Mouse (Mus musculus) neural tube, embryonic 15.5 days (tissue): Measurements from ENCODE around the gene Gm21983. TPM values are rescaled to one million over a fixed set of nuclear protein-coding genes. Genes with fewer than 3 reads are reported as not detected.

Experiments used
- ATAC-seq: fragments of 200-750 bp; cut with Nextera tagmentation; 2 replicates; pipeline ENCODE4 v1.8.0; 2017; ENCODE audit warnings: mild to moderate bottlenecking, moderate TSS enrichment, moderate library complexity; ENCODE audit not compliant: low FRiP score
- H3K27ac ChIP-seq: fragments of 300-500 bp; sonication (generic); replicated peaks from 2 replicates; pipeline ENCODE4 v1.5.1; 2015; ENCODE audit warnings: mild to moderate bottlenecking, inconsistent platforms
- H3K27me3 ChIP-seq: fragments of 300-500 bp; sonication (generic); replicated peaks from 2 replicates; pipeline ENCODE4 v1.6.1; 2015; ENCODE audit warnings: inconsistent platforms
- H3K36me3 ChIP-seq: fragments of 300-500 bp; sonication (generic); 2 replicates; pipeline ENCODE4 v1.6.1; 2015; ENCODE audit warnings: inconsistent platforms
- H3K4me1 ChIP-seq: fragments of 300-500 bp; sonication (generic); 2 replicates; pipeline ENCODE4 v1.6.1; 2015; ENCODE audit warnings: inconsistent platforms
- H3K4me2 ChIP-seq: fragments of 300-500 bp; sonication (generic); 2 replicates; pipeline ENCODE4 v1.6.1; 2015; ENCODE audit warnings: inconsistent platforms, mild to moderate bottlenecking, moderate library complexity
- H3K4me3 ChIP-seq: fragments of 300-500 bp; sonication (generic); replicated peaks from 2 replicates; pipeline ENCODE4 v1.5.1; 2015; ENCODE audit warnings: mild to moderate bottlenecking, inconsistent platforms
- H3K9ac ChIP-seq: fragments of 300-500 bp; sonication (generic); replicated peaks from 2 replicates; pipeline ENCODE4 v1.6.1; 2015; ENCODE audit warnings: mild to moderate bottlenecking, inconsistent platforms
- H3K9me3 ChIP-seq: fragments of 300-500 bp; sonication (generic); replicated peaks from 2 replicates; pipeline ENCODE4 v1.6.1; 2016; ENCODE audit warnings: inconsistent platforms
- WGBS: fragments of 180-500 bp; shearing (Covaris S2); methylation state at CpG from one replicate; pipeline ENCODE4 v1.1.7; 2015; ENCODE audit warnings: mixed read lengths; 5-methylcytosine and 5-hydroxymethylcytosine counted together
- polyA plus RNA-seq: library from polyadenylated mRNA; unstranded; fragments of >200 nt; fragmentation: Nextera tagmentation; extraction: Ambion mirVana; gene quantifications from 2 replicates; pipeline ENCODE4 v1.2.1, GENCODE M21; 2015

Gm21983 gene
- polyA plus RNA-seq, 1 experiment from 2014 or later = 0.90 TPM

DNA sequence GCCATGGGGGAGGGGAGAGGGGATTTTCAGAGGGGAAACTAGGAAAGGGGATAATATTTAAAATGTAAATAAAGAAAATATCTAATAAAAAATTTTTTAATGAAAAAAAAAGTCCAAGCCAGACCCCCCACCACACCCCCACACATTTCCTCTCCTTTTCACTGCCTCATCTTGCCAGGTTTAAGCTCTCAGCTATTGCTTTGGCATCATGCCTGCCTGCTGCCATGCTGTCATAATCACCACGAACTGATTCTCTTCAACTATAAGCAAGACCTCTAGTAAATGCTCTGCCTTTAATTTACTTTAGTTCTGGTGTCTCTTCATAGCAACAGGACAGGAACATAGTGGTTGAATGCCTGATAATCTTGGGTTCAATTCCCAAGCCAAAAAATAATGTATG is 1.6 kb upstream of the Gm21983 start:
- H3K4me1 ChIP-seq = peaks cover 19% of the 10 kb centered on the region
- H3K4me3 ChIP-seq = no peak overlapping the region
- H3K4me2 ChIP-seq = no peak overlapping the region
- 93% methylated on average over 1 of the region's 1 CpGs for WGBS
- ATAC-seq = no peak
- H3K36me3 ChIP-seq = peaks cover 40% of the 10 kb centered on the region
- H3K27ac ChIP-seq = no peak overlapping the region
- H3K27me3 ChIP-seq = no peaks in the 10 kb centered on the region
- no peaks in the 10 kb centered on the region for H3K9me3 ChIP-seq
- no peak overlapping the region for H3K9ac ChIP-seq

DNA sequence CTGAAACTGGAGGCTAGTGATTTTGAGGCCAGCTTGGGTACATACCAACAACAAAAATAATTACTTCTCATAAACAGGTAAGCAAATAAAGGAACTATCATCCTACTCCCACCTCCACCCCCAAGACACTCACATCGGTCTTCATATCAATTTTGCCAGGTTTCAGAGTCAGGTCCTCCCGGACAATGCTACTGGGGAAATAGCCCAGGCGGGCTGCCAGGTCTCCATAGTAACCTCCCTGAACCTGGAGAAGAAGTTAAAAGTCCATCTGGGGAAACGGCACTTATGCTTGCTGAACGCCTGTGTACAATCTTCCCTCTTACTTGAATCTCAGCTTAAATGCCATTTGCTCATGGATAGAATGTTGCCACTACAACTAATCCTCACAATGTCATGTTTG is 850 bp downstream of the Gm21983 start:
- H3K4me2 ChIP-seq = peak overlapping the region; percentile 60
- WGBS = 36% methylated on average over 5 of the region's 5 CpGs
- H3K27me3 ChIP-seq = no peaks in the 10 kb centered on the region
- H3K9ac ChIP-seq = no peak overlapping the region
- H3K4me1 ChIP-seq = peaks cover 21% of the 10 kb centered on the region
- no peak for ATAC-seq
- H3K36me3 ChIP-seq = peaks cover 23% of the 10 kb centered on the region
- peak overlapping the region; percentile 77 for H3K4me3 ChIP-seq
- H3K9me3 ChIP-seq = no peaks in the 10 kb centered on the region
- H3K27ac ChIP-seq = peak overlapping the region; percentile 95

DNA sequence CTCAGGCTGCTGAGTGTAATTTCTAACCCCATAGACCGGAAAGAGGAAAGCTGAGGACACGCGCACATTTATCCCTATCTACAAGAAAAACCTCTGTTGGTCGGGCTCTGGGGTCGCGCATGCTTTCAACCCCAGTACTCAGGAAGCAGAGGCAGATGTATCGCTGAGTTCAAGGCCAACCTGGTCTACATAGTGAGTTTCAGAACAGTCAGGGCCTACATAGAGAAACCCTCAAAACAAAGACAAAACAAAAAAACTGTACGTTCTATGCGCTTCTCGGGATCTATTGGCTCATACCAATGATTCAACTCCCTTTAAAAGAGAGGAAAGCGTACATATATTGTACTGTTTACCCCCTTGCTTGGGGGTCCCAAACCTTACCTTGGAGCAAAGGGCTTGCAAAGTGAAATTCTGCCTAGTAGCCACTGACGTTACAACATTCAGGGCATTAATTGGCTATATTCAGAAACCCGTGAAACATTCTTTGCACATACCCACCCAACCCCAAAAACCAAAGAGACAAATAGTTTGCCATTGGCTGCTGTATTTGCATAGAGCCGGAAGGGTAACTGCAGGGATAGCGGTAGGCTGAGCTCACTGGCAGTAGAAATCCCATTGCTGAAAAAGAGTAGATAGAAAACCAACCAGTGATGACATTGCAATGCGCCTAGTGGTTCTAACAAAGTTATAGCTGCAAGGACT is 1.5 kb downstream of the Gm21983 start:
- peak overlapping the region; percentile 95 for H3K27ac ChIP-seq
- H3K36me3 ChIP-seq = peaks cover 24% of the 10 kb centered on the region
- H3K27me3 ChIP-seq = no peaks in the 10 kb centered on the region
- WGBS = 48% methylated on average over 16 of the region's 16 CpGs
- H3K4me3 ChIP-seq = peak overlapping the region; percentile 77
- ATAC-seq = no peak
- 0 out of 2 replicates have a peak overlapping the region, but pooled peaks have one; percentile 33 for H3K9ac ChIP-seq
- no peaks in the 10 kb centered on the region for H3K9me3 ChIP-seq
- peak overlapping the region; percentile 60 for H3K4me2 ChIP-seq
- H3K4me1 ChIP-seq = peaks cover 21% of the 10 kb centered on the region

DNA sequence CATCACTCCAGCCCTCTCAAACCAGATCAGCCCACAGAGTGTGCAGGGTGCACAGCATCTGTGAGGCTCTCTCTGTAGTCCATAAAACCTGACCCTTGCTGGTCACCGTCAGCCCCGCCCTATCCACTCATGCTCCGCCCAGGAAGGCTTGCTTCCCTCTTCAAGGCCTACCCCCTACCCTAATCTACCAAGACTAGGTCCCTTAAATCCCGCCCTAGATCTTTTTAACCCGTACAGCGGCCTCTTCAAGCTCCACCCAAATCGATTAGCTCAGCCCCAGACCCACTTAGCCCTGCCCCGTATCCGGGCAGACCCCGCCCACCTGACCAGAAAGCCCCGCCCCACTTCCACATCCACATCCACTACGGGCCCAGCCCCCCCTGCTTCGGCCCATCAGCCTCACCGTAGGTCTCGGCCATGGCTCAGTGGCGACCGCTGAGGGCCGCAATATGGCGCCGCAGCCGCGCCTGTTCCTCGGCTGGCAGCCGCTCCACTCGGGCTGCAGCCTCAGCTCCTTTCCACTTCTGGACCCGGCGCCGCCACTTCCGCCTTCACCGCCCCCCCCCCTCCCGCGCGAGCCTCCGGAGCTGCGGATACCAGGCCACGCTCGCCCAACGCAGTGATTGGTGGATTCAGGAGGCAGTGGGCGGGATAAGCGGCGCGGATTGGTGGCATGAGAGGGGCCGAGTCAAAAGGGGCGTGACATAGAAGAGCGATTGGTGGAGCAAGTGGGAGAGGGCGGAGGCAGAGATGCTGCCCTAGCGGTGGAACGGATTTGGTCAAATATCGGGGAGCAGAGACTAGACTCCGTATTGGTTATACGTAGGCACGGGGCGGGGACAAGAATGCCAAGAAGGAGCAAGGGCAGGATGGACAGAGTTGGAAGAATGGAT is 2.3 kb downstream of the Gm21983 start, which contains the start of gene Rab4b:
TSS of gene Rab4b (minus strand) at position 573 of the 893 bp plus-strand sequence.
- no peaks in the 10 kb centered on the region for H3K27me3 ChIP-seq
- WGBS = under 1% methylated on average over 53 of the region's 53 CpGs
- peak; percentile 97 for ATAC-seq

GRCm38 (mm10) chr7:27177942-27178323 is 3.0 kb downstream of the Gm21983 start:
- Histone ChIP-seq H3K4me2 (peak overlapping the region; percentile 58), H3K9ac (peak overlapping the region; percentile 66), H3K27me3 (no peaks in the 10 kb centered on the region), H3K4me3 (peak overlapping the region; percentile 77), H3K36me3 (peaks cover 26% of the 10 kb centered on the region), H3K27ac (peak overlapping the region; percentile 95), H3K9me3 (no peaks in the 10 kb centered on the region), H3K4me1 (peaks cover 21% of the 10 kb centered on the region)
- WGBS = 24% methylated on average over 4 of the region's 4 CpGs
- ATAC-seq = peak; percentile 11

More for the DNA sequence above, 2.3 kb downstream of the Gm21983 start, which contains the start of gene Rab4b:
- Histone ChIP-seq H3K36me3 (peaks cover 26% of the 10 kb centered on the region), H3K27ac (peak within 1 kb of the TSS; percentile 95), H3K4me3 (peak within 1 kb of the TSS; percentile 77), H3K9ac (peak within 1 kb of the TSS; percentile 66), H3K9me3 (no peaks in the 10 kb centered on the region), H3K4me1 (peaks cover 21% of the 10 kb centered on the region), H3K4me2 (peak within 1 kb of the TSS; percentile 60)

DNA sequence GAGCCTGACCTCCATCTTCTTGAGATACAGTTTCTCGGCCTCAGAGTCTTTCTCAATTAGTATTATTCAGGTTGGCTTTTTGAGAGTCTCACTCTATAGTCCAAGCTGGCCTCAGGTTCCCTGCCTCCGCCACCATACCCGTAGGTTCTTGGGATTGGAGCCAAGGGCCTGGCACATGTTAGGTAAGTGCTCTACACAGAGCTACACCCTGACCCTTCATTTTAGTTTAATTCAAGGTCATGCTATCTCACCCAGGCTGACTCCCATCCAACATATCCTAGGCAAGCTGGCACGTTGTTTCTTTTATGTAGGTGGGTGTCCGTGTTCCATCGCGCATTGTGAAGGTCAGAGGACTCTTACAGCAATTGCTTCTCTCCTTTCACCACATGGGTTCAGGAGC is 6.0 kb downstream of the Gm21983 start:
- Histone ChIP-seq H3K36me3 (peaks cover 52% of the 10 kb centered on the region), H3K4me3 (no peak overlapping the region), H3K27me3 (no peaks in the 10 kb centered on the region), H3K4me1 (peaks cover 18% of the 10 kb centered on the region), H3K9me3 (no peaks in the 10 kb centered on the region), H3K27ac (no peak overlapping the region), H3K4me2 (no peak overlapping the region), H3K9ac (no peak overlapping the region)
- WGBS = 95% methylated on average over 7 of the region's 7 CpGs
- no peak for ATAC-seq

DNA sequence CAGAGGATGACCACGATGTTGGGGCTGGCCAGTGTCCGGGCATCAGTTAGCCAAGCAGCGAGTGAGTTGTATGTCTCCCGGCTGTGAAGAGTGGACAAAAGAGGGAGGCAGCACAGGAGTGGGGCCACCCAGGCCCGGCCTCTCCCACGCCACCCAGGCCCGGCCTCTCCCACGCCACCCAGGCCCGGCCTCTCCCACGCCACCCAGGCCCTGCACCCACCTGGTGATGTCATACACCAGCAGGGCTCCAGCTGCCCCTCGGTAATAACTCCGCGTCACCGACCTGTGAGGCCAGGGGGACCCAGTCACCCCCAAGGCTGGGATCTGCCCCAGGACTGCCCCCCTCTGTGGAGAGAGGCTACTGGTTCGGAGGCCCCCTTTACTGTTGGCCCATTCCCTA is 6.4 kb downstream of the Gm21983 start:
- Histone ChIP-seq H3K36me3 (peaks cover 52% of the 10 kb centered on the region), H3K27me3 (no peaks in the 10 kb centered on the region), H3K4me2 (no peak overlapping the region), H3K4me3 (no peak overlapping the region), H3K9ac (no peak overlapping the region), H3K9me3 (no peaks in the 10 kb centered on the region), H3K27ac (no peak overlapping the region), H3K4me1 (peaks cover 14% of the 10 kb centered on the region)
- 97% methylated on average over 15 of the region's 15 CpGs for WGBS
- ATAC-seq = no peak

- Histone ChIP-seq H3K36me3 (peaks cover 51% of the 10 kb centered on the region), H3K27me3 (no peaks in the 10 kb centered on the region), H3K9me3 (no peaks in the 10 kb centered on the region), H3K9ac (no peak overlapping the region), H3K27ac (no peak overlapping the region), H3K4me1 (peaks cover 9% of the 10 kb centered on the region), H3K4me3 (no peak overlapping the region), H3K4me2 (no peak overlapping the region)
- WGBS = 92% methylated on average over 3 of the region's 3 CpGs
- ATAC-seq = no peak
Observed at GRCm38 (mm10) chr7:27170981-27171380, 9.9 kb downstream of the Gm21983 start.

GRCm38 (mm10) chr7:27168371-27168770 is 12.5 kb downstream of the Gm21983 start:
- H3K4me3 ChIP-seq = no peak overlapping the region
- H3K4me1 ChIP-seq = peaks cover 34% of the 10 kb centered on the region
- no peak for ATAC-seq
- no peaks in the 10 kb centered on the region for H3K9me3 ChIP-seq
- H3K9ac ChIP-seq = no peak overlapping the region
- no peaks in the 10 kb centered on the region for H3K27me3 ChIP-seq
- 92% methylated on average over 5 of the region's 5 CpGs for WGBS
- H3K4me2 ChIP-seq = no peak overlapping the region
- no peak overlapping the region for H3K27ac ChIP-seq
- peaks cover 30% of the 10 kb centered on the region for H3K36me3 ChIP-seq

GRCm38 (mm10) chr7:27167475-27168094 is 13.3 kb downstream of the Gm21983 start:
- no peaks in the 10 kb centered on the region for H3K27me3 ChIP-seq
- H3K4me3 ChIP-seq = peak overlapping the region; percentile 75
- peak overlapping the region; percentile 88 for H3K4me2 ChIP-seq
- peaks cover 41% of the 10 kb centered on the region for H3K4me1 ChIP-seq
- peak overlapping the region; percentile 99 for H3K27ac ChIP-seq
- peak overlapping the region; percentile 84 for H3K9ac ChIP-seq
- H3K36me3 ChIP-seq = peaks cover 22% of the 10 kb centered on the region
- ATAC-seq = no peak
- 71% methylated on average over 11 of the region's 11 CpGs for WGBS
- H3K9me3 ChIP-seq = no peaks in the 10 kb centered on the region

GRCm38 (mm10) chr7:27166614-27167474 is 14.0 kb downstream of the Gm21983 start, which contains the start of gene Egln2:
Egln2 (minus strand) TSS chr7:27166802.
- peak; percentile 89 for ATAC-seq
- Histone ChIP-seq H3K4me3 (peak within 1 kb of the TSS; percentile 75), H3K9ac (peak within 1 kb of the TSS; percentile 84), H3K4me1 (peaks cover 49% of the 10 kb centered on the region), H3K4me2 (peak within 1 kb of the TSS; percentile 88), H3K27me3 (no peaks in the 10 kb centered on the region), H3K9me3 (no peaks in the 10 kb centered on the region), H3K36me3 (peaks cover 16% of the 10 kb centered on the region), H3K27ac (peak within 1 kb of the TSS; percentile 99)
- WGBS = 2% methylated on average over 61 of the region's 61 CpGs
